In the genomic region with DNA sequence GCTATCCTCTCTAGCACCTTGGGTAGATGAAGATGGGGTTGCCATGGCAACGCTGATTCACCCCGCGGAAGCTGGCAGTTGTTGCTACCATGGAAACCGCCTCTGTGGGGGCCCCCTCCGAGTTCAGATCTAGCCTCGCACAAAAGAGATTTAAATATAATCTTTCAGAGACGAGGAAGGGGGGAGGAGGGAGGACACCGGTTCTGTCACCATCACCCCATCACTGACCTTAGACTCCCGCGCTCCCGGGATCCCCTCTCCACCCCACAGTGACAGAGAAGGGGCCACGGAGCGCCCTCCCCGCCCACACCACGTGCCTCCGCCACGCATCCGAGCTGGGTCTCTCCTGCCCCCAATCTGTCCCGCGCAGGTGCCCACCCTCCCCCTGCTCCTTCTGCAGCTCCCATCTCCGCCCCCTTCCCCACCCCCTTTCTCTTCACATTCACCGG, we compare ENCODE assay signal across 9 mouse cellular contexts. TPM values are rescaled to one million over a fixed set of nuclear protein-coding genes. Genes with fewer than 3 reads are reported as not detected.
DNase-seq lines count a peak whose midpoint lies in the region; ATAC-seq and TF ChIP-seq lines count a peak whose summit lies in the region.
"Had no signal": no experiment of that assay in that cellular context is flagged by ENCODE, and none has a peak within 500 bp of the region (broad histone marks: within the 10 kb centered on the region; RNA-seq: fewer than 3 reads in every experiment).

No protein-coding gene starts in this region.

- peak; percentile 68 to 79 for DNase-seq in cerebellum, adult 2 months
- peak; percentile 74 to 77 for DNase-seq in layer of hippocampus, postnatal 10 days (ENCODE audit: low spot score in 2 of 2)
- DNase-seq in neural tube, embryonic 11.5 days (ENCODE audit: low spot score): peak; percentile 76
- DNase-seq in urinary bladder, adult 2 months (ENCODE audit: low spot score): no peak
- no peak for DNase-seq in kidney, postnatal 14 days
- no peak for DNase-seq in lung, postnatal 10 days
- DNase-seq in gastrocnemius, postnatal 36 days: no peak
- DNase-seq: lung, embryonic 14.5 days had no signal

- no peaks in the 10 kb centered on the region for H3K27me3 ChIP-seq in cerebellum, adult 2 months (ENCODE audit: control insufficient read depth, insufficient read depth, low read length)
- peaks cover 36% of the 10 kb centered on the region for H3K27me3 ChIP-seq in forebrain, embryonic 12.5 days
- peaks cover 35% of the 10 kb centered on the region for H3K27me3 ChIP-seq in neural tube, embryonic 11.5 days (ENCODE audit: control insufficient read depth, insufficient read depth, low read length)

- H3K9me3 ChIP-seq in forebrain, embryonic 12.5 days: no peaks in the 10 kb centered on the region
- no peaks in the 10 kb centered on the region for H3K9me3 ChIP-seq in neural tube, embryonic 11.5 days (ENCODE audit: control insufficient read depth, low read length)

- H3K4me1 ChIP-seq in cerebellum, adult 2 months (ENCODE audit: control insufficient read depth, insufficient read depth, low read length): peaks cover 12% of the 10 kb centered on the region
- H3K4me1 ChIP-seq in forebrain, embryonic 12.5 days: peaks cover 54% of the 10 kb centered on the region
- peaks cover 5% of the 10 kb centered on the region; the same call in 1 of the 2 replicates for H3K4me1 ChIP-seq in neural tube, embryonic 11.5 days (ENCODE audit: control insufficient read depth, insufficient read depth, low read length)

- H3K4me2 ChIP-seq in forebrain, embryonic 12.5 days: peak overlapping the region; percentile 86
- peak overlapping the region; percentile 56 for H3K4me2 ChIP-seq in neural tube, embryonic 11.5 days (ENCODE audit: low read depth)
- H3K4me2 ChIP-seq: lung, embryonic 14.5 days had no signal

- intact Hi-C loops in gastrocnemius, postnatal 36 days (cut with DNase I): no loop called here

- no peak for TF ChIP-seq POLR2A in cerebellum, adult 2 months (IDR thresholded peaks at IDR 0.05; ENCODE audit: borderline replicate concordance, insufficient read depth, low read length)

- no peak for TF ChIP-seq CTCF in cerebellum, adult 2 months (IDR thresholded peaks at IDR 0.05; ENCODE audit: borderline replicate concordance, insufficient read depth, low read depth, low read length)

- H3K9ac ChIP-seq in forebrain, embryonic 12.5 days: peak overlapping the region; percentile 66
- peak overlapping the region; percentile 44; the same call in 1 of the 2 replicates for H3K9ac ChIP-seq in neural tube, embryonic 11.5 days (ENCODE audit: low read length)
- H3K9ac ChIP-seq: lung, embryonic 14.5 days had no signal

- no peak overlapping the region for H3K4me3 ChIP-seq in cerebellum, adult 2 months (replicated peaks; ENCODE audit: insufficient read depth, low read depth, low read length)
- H3K4me3 ChIP-seq in forebrain, embryonic 12.5 days (replicated peaks): peak overlapping the region; percentile 46
- H3K4me3 ChIP-seq in neural tube, embryonic 11.5 days (ENCODE audit: low read depth, low read length): peak overlapping the region; percentile 31

- ATAC-seq in forebrain, embryonic 12.5 days (ENCODE audit: low FRiP score): peak; percentile 85
- ATAC-seq in neural tube, embryonic 11.5 days (ENCODE audit: insufficient read depth, low FRiP score, low TSS enrichment): peak; percentile 70

- H3K36me3 ChIP-seq in forebrain, embryonic 12.5 days (replicated peaks): peaks cover 7% of the 10 kb centered on the region; the same call in 1 of the 2 replicates
- no peaks in the 10 kb centered on the region for H3K36me3 ChIP-seq in neural tube, embryonic 11.5 days (ENCODE audit: control insufficient read depth, insufficient read depth, low read length)

- H3K27ac ChIP-seq in cerebellum, adult 2 months (ENCODE audit: insufficient read depth, low read length): no peak overlapping the region
- peak overlapping the region; percentile 90 for H3K27ac ChIP-seq in forebrain, embryonic 12.5 days
- no peak overlapping the region for H3K27ac ChIP-seq in neural tube, embryonic 11.5 days (ENCODE audit: low read depth, low read length)

- 3% methylated on average over 22 of the region's 22 CpGs for WGBS in cerebellum, adult 2 months
- WGBS in forebrain, embryonic 12.5 days: under 1% methylated on average over 22 of the region's 22 CpGs
- whole genome bisulfite sequencing in neural tube, embryonic 11.5 days: 0% methylated on average over 16 of the region's 22 CpGs

RNA-seq across cellular contexts. Expression of a gene that starts 9.5 kb away (rescaled TPM):
- 57.3 and 60.6 TPM in 2 replicates for polyA plus RNA-seq in cerebellum, adult 2 months (2012; rRNA removed)
- polyA plus RNA-seq in forebrain, embryonic 12.5 days (2016; fragmentation: Nextera tagmentation; extraction: Ambion mirVana): 37.1 and 42.4 TPM in 2 replicates
- 100 to 1,000 TPM; 259 to 261 TPM for total RNA-seq in layer of hippocampus, postnatal 10 days (2021)
- 10.6 and 11.1 TPM in 2 replicates for polyA plus RNA-seq in neural tube, embryonic 11.5 days (2014; fragmentation: Nextera tagmentation; extraction: Ambion mirVana)
- polyA plus RNA-seq in urinary bladder, adult 2 months (2012; rRNA removed): 0.44 and 0.49 TPM in 2 replicates
- not detected for total RNA-seq in gastrocnemius, postnatal 36 days (2021)

RNA-seq across cellular contexts. Expression of a gene that starts 17.6 kb away (rescaled TPM):
- polyA plus RNA-seq in cerebellum, adult 2 months (2012; rRNA removed): 103 and 108 TPM in 2 replicates
- 15.3 and 16.3 TPM in 2 replicates for polyA plus RNA-seq in forebrain, embryonic 12.5 days (2016; fragmentation: Nextera tagmentation; extraction: Ambion mirVana)
- total RNA-seq in layer of hippocampus, postnatal 10 days (2021): 10 to 100 TPM; 51.2 to 55.8 TPM
- polyA plus RNA-seq in neural tube, embryonic 11.5 days (2014; fragmentation: Nextera tagmentation; extraction: Ambion mirVana): 16.8 TPM in 2 replicates
- polyA plus RNA-seq in urinary bladder, adult 2 months (2012; rRNA removed): 28.4 and 67.0 TPM in 2 replicates
- total RNA-seq in gastrocnemius, postnatal 36 days (2021): 100 to 1,000 TPM; 219 to 237 TPM

RNA-seq across cellular contexts. Expression of a gene that starts 23.2 kb away (rescaled TPM):
- polyA plus RNA-seq in cerebellum, adult 2 months (2012; rRNA removed): 112 and 116 TPM in 2 replicates
- 65.8 and 66.6 TPM in 2 replicates for polyA plus RNA-seq in forebrain, embryonic 12.5 days (2016; fragmentation: Nextera tagmentation; extraction: Ambion mirVana)
- 100 to 1,000 TPM in 1 of 2 experiments, 10 to 100 TPM in 1; 89.3 to 116 TPM for total RNA-seq in layer of hippocampus, postnatal 10 days (2021)
- 66.2 and 74.2 TPM in 2 replicates for polyA plus RNA-seq in neural tube, embryonic 11.5 days (2014; fragmentation: Nextera tagmentation; extraction: Ambion mirVana)
- polyA plus RNA-seq in urinary bladder, adult 2 months (2012; rRNA removed): 79.9 and 89.6 TPM in 2 replicates
- 10 to 100 TPM; 42.1 to 44.9 TPM for total RNA-seq in gastrocnemius, postnatal 36 days (2021)

RNA-seq across cellular contexts. Expression of a gene that starts 26.9 kb away (rescaled TPM):
- 0.67 and 1.1 TPM in 2 replicates for polyA plus RNA-seq in cerebellum, adult 2 months (2012; rRNA removed)
- polyA plus RNA-seq in forebrain, embryonic 12.5 days (2016; fragmentation: Nextera tagmentation; extraction: Ambion mirVana): 0.21 and 0.49 TPM in 2 replicates
- total RNA-seq in layer of hippocampus, postnatal 10 days (2021): under 1 TPM in 1 of 2 experiments, not detected in 1; 0.30 TPM
- 0.45 and 0.58 TPM in 2 replicates for polyA plus RNA-seq in neural tube, embryonic 11.5 days (2014; fragmentation: Nextera tagmentation; extraction: Ambion mirVana)
- polyA plus RNA-seq in urinary bladder, adult 2 months (2012; rRNA removed): 2.2 and 2.3 TPM in 2 replicates
- 1 to 10 TPM in 1 of 2 experiments, under 1 TPM in 1; 0.46 to 1.5 TPM for total RNA-seq in gastrocnemius, postnatal 36 days (2021)

RNA-seq across cellular contexts. Expression of a gene that starts 51.0 kb away (rescaled TPM):
- polyA plus RNA-seq in cerebellum, adult 2 months (2012; rRNA removed): 1.3 and 1.4 TPM in 2 replicates
- polyA plus RNA-seq in forebrain, embryonic 12.5 days (2016; fragmentation: Nextera tagmentation; extraction: Ambion mirVana): 0.49 and 0.92 TPM in 2 replicates
- total RNA-seq in layer of hippocampus, postnatal 10 days (2021): 1 to 10 TPM; 1.9 to 3.2 TPM
- 0.41 TPM in 2 replicates for polyA plus RNA-seq in neural tube, embryonic 11.5 days (2014; fragmentation: Nextera tagmentation; extraction: Ambion mirVana)
- 16.1 and 16.2 TPM in 2 replicates for polyA plus RNA-seq in urinary bladder, adult 2 months (2012; rRNA removed)
- total RNA-seq in gastrocnemius, postnatal 36 days (2021): under 1 TPM in 1 of 2 experiments, not detected in 1; 0.20 TPM

Comparison
In these comparisons a context has a peak if more than half of its experiments do, and no peak if none do; other contexts are left out.
1. DNase-seq: peak in cerebellum, adult 2 months (2 of 2), layer of hippocampus, postnatal 10 days (2 of 2) and neural tube, embryonic 11.5 days (single experiment); none in urinary bladder, adult 2 months (single experiment), kidney, postnatal 14 days (single experiment), lung, postnatal 10 days (single experiment) and gastrocnemius, postnatal 36 days (0 of 2).